Mouse (Mus musculus) limb, embryonic 14.5 days (tissue): ENCODE measurements at regions not wholly inside any gene's neighbourhood (a gene's known extent, or its start where the extent isn't known, plus 50 kb on each side); places are given as distances from the start of the nearest gene placed in this dataset.

Experiments
- ATAC-seq: fragments of 200-750 bp; cut with Nextera tagmentation; 2 replicates; pipeline ENCODE4 v1.8.0; 2017; ENCODE audit warnings: low read depth, moderate number of reproducible peaks, moderate TSS enrichment; ENCODE audit not compliant: low FRiP score
- DNase-seq: peaks from one replicate; pipeline ENCODE4 v3.0.0-alpha.2; 2015; ENCODE audit warnings: low spot score
- H3K27ac ChIP-seq: fragments of 300-500 bp; sonication (generic); replicated peaks from 2 replicates; pipeline ENCODE4 v1.5.1; 2014; ENCODE audit warnings: low read depth, mild to moderate bottlenecking, low read length, moderate library complexity, mixed read lengths
- H3K27me3 ChIP-seq: fragments of 300-500 bp; sonication (generic); 2 replicates; pipeline ENCODE4 v1.6.1; 2014; ENCODE audit warnings: low read length, mixed read lengths; ENCODE audit not compliant: control insufficient read depth, insufficient read depth
- H3K36me3 ChIP-seq: fragments of 300-500 bp; sonication (generic); 2 replicates; pipeline ENCODE4 v1.6.1; 2014; ENCODE audit warnings: mild to moderate bottlenecking, low read length, moderate library complexity, mixed read lengths; ENCODE audit not compliant: control insufficient read depth, insufficient read depth
- H3K4me1 ChIP-seq: fragments of 300-500 bp; sonication (generic); 2 replicates; pipeline ENCODE4 v1.6.1; 2014; ENCODE audit warnings: antibody characterized with exemption, low read length, mixed read lengths; ENCODE audit not compliant: control insufficient read depth, insufficient read depth
- H3K4me2 ChIP-seq: fragments of 300-500 bp; sonication (generic); replicated peaks from 2 replicates; pipeline ENCODE4 v1.6.1; 2014; ENCODE audit warnings: low read depth, mild to moderate bottlenecking, low read length, moderate library complexity; ENCODE audit not compliant: severe bottlenecking
- H3K4me3 ChIP-seq: fragments of 300-500 bp; sonication (generic); replicated peaks from 2 replicates; pipeline ENCODE4 v1.5.1; 2014; ENCODE audit warnings: low read length
- H3K9ac ChIP-seq: fragments of 300-500 bp; sonication (generic); 2 replicates; pipeline ENCODE4 v1.6.1; 2014; ENCODE audit warnings: mild to moderate bottlenecking, low read depth, low read length, moderate library complexity; ENCODE audit not compliant: severe bottlenecking
- H3K9me3 ChIP-seq: fragments of 300-500 bp; sonication (generic); 2 replicates; pipeline ENCODE4 v1.6.1; 2016; ENCODE audit warnings: low read length; ENCODE audit not compliant: control insufficient read depth
- POLR2A ChIP-seq: fragments of 200-500 bp; IDR thresholded peaks from 2 replicates; pipeline ENCODE4 v1.8.0; 2012; ENCODE audit warnings: inconsistent platforms, mild to moderate bottlenecking, moderate library complexity, borderline replicate concordance; ENCODE audit not compliant: insufficient read depth, insufficient read length; ENCODE audit errors: extremely low read depth
- WGBS: fragments of 180-500 bp; shearing (Covaris S2); extraction: QIAGEN DNeasy Blood & Tissue Kit; methylation state at CpG from one replicate; pipeline ENCODE4 v1.1.7; 2014; 5-methylcytosine and 5-hydroxymethylcytosine counted together

DNA sequence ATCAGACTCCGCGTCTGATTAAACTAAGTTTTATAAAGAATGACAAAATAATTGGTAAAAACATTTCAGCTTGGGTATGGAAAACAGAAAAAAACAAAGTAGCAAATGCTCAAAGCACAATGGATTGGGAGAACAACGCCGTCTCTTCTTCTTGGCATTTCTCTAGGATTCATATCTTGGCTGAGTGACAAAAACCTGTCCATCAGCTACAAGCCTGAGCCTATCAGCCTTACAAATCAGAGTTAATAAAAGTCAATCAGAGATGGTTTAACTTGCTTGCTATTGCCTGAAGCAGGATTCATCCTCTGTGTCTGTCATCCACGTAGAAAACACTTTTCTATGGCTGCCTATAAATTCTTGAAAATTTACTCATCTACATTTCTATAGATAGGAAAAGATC lies 206.2 kb upstream of the BC052040 start:
- DNase-seq, result peak; percentile 48
- TF ChIP-seq POLR2A, result no peak
- no peak overlapping the region for H3K9ac ChIP-seq
- ATAC-seq, result no peak
- H3K36me3 ChIP-seq, result no peaks in the 10 kb centered on the region
- H3K9me3 ChIP-seq, result no peaks in the 10 kb centered on the region
- no peaks in the 10 kb centered on the region for H3K4me1 ChIP-seq
- no peak overlapping the region for H3K27ac ChIP-seq
- H3K4me3 ChIP-seq, result no peak overlapping the region
- no peak overlapping the region for H3K4me2 ChIP-seq
- H3K27me3 ChIP-seq, result no peaks in the 10 kb centered on the region
- WGBS, result 83% methylated on average over 5 of the region's 5 CpGs

- H3K36me3 ChIP-seq, result no peaks in the 10 kb centered on the region
- H3K4me3 ChIP-seq, result no peak overlapping the region
- DNase-seq, result peak; percentile 45
- no peaks in the 10 kb centered on the region for H3K27me3 ChIP-seq
- H3K4me2 ChIP-seq, result no peak overlapping the region
- peaks cover 17% of the 10 kb centered on the region for H3K4me1 ChIP-seq
- peak; percentile 50; the same call in 1 of the 2 replicates for ATAC-seq
- no peak for TF ChIP-seq POLR2A
- 29% methylated on average over 13 of the region's 13 CpGs for WGBS
- no peak overlapping the region for H3K9ac ChIP-seq
- no peaks in the 10 kb centered on the region for H3K9me3 ChIP-seq
- H3K27ac ChIP-seq, result no peak overlapping the region
Observed at GRCm38 (mm10) chr2:115384414-115385180, 196.9 kb upstream of the BC052040 start.

- Histone ChIP-seq H3K4me2 (0 out of 2 replicates have a peak overlapping the region, but pooled peaks have one; percentile 8), H3K4me3 (no peak overlapping the region), H3K4me1 (peaks cover 17% of the 10 kb centered on the region), H3K9ac (no peak overlapping the region), H3K9me3 (no peaks in the 10 kb centered on the region), H3K27me3 (no peaks in the 10 kb centered on the region), H3K27ac (no peak overlapping the region), H3K36me3 (no peaks in the 10 kb centered on the region)
- WGBS, result 24% methylated on average over 16 of the region's 16 CpGs
- no peak for TF ChIP-seq POLR2A
- peak; percentile 47; the same call in 1 of the 2 replicates for ATAC-seq
- DNase-seq, result no peak
Observed at GRCm38 (mm10) chr2:115385207-115386168, 196.0 kb upstream of the BC052040 start.

DNA sequence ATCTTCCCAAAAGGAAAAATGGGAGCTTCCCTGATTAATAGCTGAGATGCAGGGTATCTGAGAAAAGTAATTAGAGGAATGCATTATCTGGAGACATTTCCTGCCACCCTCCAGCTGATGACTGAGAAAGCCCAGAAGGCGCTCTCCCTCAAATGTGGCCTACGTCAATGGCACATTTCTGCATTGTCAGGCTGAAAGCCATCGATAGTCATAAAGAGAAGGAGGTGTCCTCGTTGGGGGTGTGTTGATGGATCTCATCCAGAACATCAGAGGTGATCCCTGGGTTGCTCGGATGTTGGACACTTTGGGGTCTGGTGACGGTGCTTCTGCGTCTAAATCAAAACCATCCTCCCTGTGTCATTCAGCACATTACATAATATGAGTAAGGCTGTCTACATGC lies 189.9 kb upstream of the BC052040 start:
- Histone ChIP-seq H3K4me1 (peaks cover 18% of the 10 kb centered on the region), H3K27me3 (0 out of 2 replicates have a peak, but pooled peaks cover 3% of the 10 kb centered on the region), H3K9ac (no peak overlapping the region), H3K4me3 (no peak overlapping the region), H3K36me3 (no peaks in the 10 kb centered on the region), H3K9me3 (no peaks in the 10 kb centered on the region), H3K27ac (no peak overlapping the region), H3K4me2 (no peak overlapping the region)
- ATAC-seq, result no peak
- DNase-seq, result no peak
- no peak for TF ChIP-seq POLR2A
- 37% methylated on average over 7 of the region's 7 CpGs for WGBS

GRCm38 (mm10) chr2:115392082-115392762 lies 189.3 kb upstream of the BC052040 start:
- Histone ChIP-seq H3K4me2 (no peak overlapping the region), H3K36me3 (no peaks in the 10 kb centered on the region), H3K4me1 (peaks cover 18% of the 10 kb centered on the region), H3K27ac (no peak overlapping the region), H3K4me3 (no peak overlapping the region), H3K27me3 (0 out of 2 replicates have a peak, but pooled peaks cover 3% of the 10 kb centered on the region), H3K9ac (no peak overlapping the region), H3K9me3 (no peaks in the 10 kb centered on the region)
- peak; percentile 74 for DNase-seq
- 8% methylated on average over 8 of the region's 8 CpGs for WGBS
- TF ChIP-seq POLR2A, result no peak
- peak; percentile 47; the same call in 1 of the 2 replicates for ATAC-seq
